Mouse (Mus musculus) lung, postnatal 0 days (tissue): Measurements from ENCODE around the gene Gm28230. TPM values are rescaled to one million over a fixed set of nuclear protein-coding genes. Genes with fewer than 3 reads are reported as not detected.

Experiments
- ATAC-seq: fragments of 200-750 bp; cut with Nextera tagmentation; 2 replicates; pipeline ENCODE4 v1.8.0; 2017; ENCODE audit warnings: moderate library complexity
- DNase-seq: peaks from one replicate; pipeline ENCODE4 v3.0.0-alpha.2; 2016; ENCODE audit warnings: low spot score
- H3K27ac ChIP-seq: fragments of 300-500 bp; sonication (generic); 2 replicates; pipeline ENCODE4 v1.5.1; 2014; ENCODE audit warnings: antibody characterized with exemption, mild to moderate bottlenecking, low read length, mixed read lengths
- H3K27me3 ChIP-seq: fragments of 300-500 bp; sonication (generic); replicated peaks from 2 replicates; pipeline ENCODE4 v1.6.1; 2014; ENCODE audit warnings: low read length, mixed read lengths; ENCODE audit not compliant: insufficient read depth
- H3K36me3 ChIP-seq: fragments of 300-500 bp; sonication (generic); 2 replicates; pipeline ENCODE4 v1.6.1; 2014; ENCODE audit warnings: low read length, mixed read lengths; ENCODE audit not compliant: insufficient read depth
- H3K4me1 ChIP-seq: fragments of 300-500 bp; sonication (generic); 2 replicates; pipeline ENCODE4 v1.6.1; 2014; ENCODE audit warnings: antibody characterized with exemption, low read depth, low read length, mixed read lengths; ENCODE audit not compliant: insufficient read depth
- H3K4me2 ChIP-seq: fragments of 300-500 bp; sonication (generic); replicated peaks from 2 replicates; pipeline ENCODE4 v1.6.1; 2014; ENCODE audit warnings: low read depth, mild to moderate bottlenecking, low read length, moderate library complexity, mixed read lengths
- H3K4me3 ChIP-seq: fragments of 300-500 bp; sonication (generic); 2 replicates; pipeline ENCODE4 v1.5.1; 2014; ENCODE audit warnings: low read depth, low read length
- H3K9ac ChIP-seq: fragments of 300-500 bp; sonication (generic); replicated peaks from 2 replicates; pipeline ENCODE4 v1.6.1; 2014; ENCODE audit warnings: low read depth, mild to moderate bottlenecking
- H3K9me3 ChIP-seq: fragments of 300-500 bp; sonication (generic); 2 replicates; pipeline ENCODE4 v1.6.1; 2016; ENCODE audit warnings: low read length, mixed read lengths
- CTCF ChIP-seq: IDR thresholded peaks from 2 replicates; pipeline ENCODE4 v1.5.1; 2016; ENCODE audit warnings: antibody characterized with exemption, mild to moderate bottlenecking
- EP300 ChIP-seq: IDR thresholded peaks from 2 replicates; pipeline ENCODE4 v1.6.1; 2016; ENCODE audit warnings: antibody characterized with exemption, mild to moderate bottlenecking, control low read depth
- WGBS: fragments of 180-500 bp; shearing (Covaris S2); extraction: QIAGEN DNeasy Blood & Tissue Kit; methylation state at CpG from one replicate; pipeline ENCODE4 v1.1.7; 2014; 5-methylcytosine and 5-hydroxymethylcytosine counted together
- polyA plus RNA-seq: library from polyadenylated mRNA; unstranded; fragments of >200 nt; fragmentation: Nextera tagmentation; extraction: Ambion mirVana; gene quantifications from 2 replicates; pipeline ENCODE4 v1.2.1, GENCODE M21; 2015

Gm28230 gene
- polyA plus RNA-seq, 1 experiment from 2014 or later, result not detected

- peaks cover 11% of the 10 kb centered on the region; the same call in 1 of the 2 replicates for H3K4me1 ChIP-seq
- no peak overlapping the region for H3K9ac ChIP-seq
- TF ChIP-seq EP300, result no peak
- TF ChIP-seq CTCF, result no peak
- no peaks in the 10 kb centered on the region for H3K36me3 ChIP-seq
- WGBS, result 38% methylated on average over 5 of the region's 5 CpGs
- no peak overlapping the region for H3K27ac ChIP-seq
- no peaks in the 10 kb centered on the region for H3K9me3 ChIP-seq
- no peak overlapping the region for H3K4me2 ChIP-seq
- no peak for ATAC-seq
- DNase-seq, result no peak
- no peak overlapping the region for H3K4me3 ChIP-seq
- H3K27me3 ChIP-seq, result peaks cover 94% of the 10 kb centered on the region
Measured at GRCm38 (mm10) chr2:74750731-74751250, 24.3 kb downstream of the Gm28230 start.

- 81% methylated on average over 1 of the region's 1 CpGs for WGBS
- H3K9ac ChIP-seq, result no peak overlapping the region
- no peak overlapping the region for H3K27ac ChIP-seq
- ATAC-seq (no peak), DNase-seq (no peak)
- H3K4me3 ChIP-seq, result no peak overlapping the region
- H3K9me3 ChIP-seq, result no peaks in the 10 kb centered on the region
- no peaks in the 10 kb centered on the region for H3K36me3 ChIP-seq
- H3K27me3 ChIP-seq, result peaks cover 89% of the 10 kb centered on the region
- H3K4me2 ChIP-seq, result no peak overlapping the region
- peaks cover 11% of the 10 kb centered on the region; the same call in 1 of the 2 replicates for H3K4me1 ChIP-seq
- TF ChIP-seq EP300 (no peak), CTCF (no peak)
Measured at GRCm38 (mm10) chr2:74751861-74752260, 25.3 kb downstream of the Gm28230 start.

- 5% methylated on average over 43 of the region's 45 CpGs for WGBS
- Histone ChIP-seq H3K4me1 (peaks cover 11% of the 10 kb centered on the region; the same call in 1 of the 2 replicates), H3K27ac (no peak overlapping the region), H3K4me3 (peak overlapping the region; percentile 24; the same call in 1 of the 2 replicates), H3K36me3 (no peaks in the 10 kb centered on the region), H3K9ac (no peak overlapping the region), H3K9me3 (no peaks in the 10 kb centered on the region), H3K4me2 (peak overlapping the region; percentile 30; the same call in 1 of the 2 replicates), H3K27me3 (peaks cover 89% of the 10 kb centered on the region)
- no peak for DNase-seq
- no peak for TF ChIP-seq CTCF
- no peak for ATAC-seq
Measured at GRCm38 (mm10) chr2:74752431-74753174, 26.1 kb downstream of the Gm28230 start.

- peak overlapping the region; percentile 30; the same call in 1 of the 2 replicates for H3K4me2 ChIP-seq
- H3K27me3 ChIP-seq, result peaks cover 89% of the 10 kb centered on the region
- H3K27ac ChIP-seq, result no peak overlapping the region
- no peaks in the 10 kb centered on the region for H3K9me3 ChIP-seq
- DNase-seq (no peak), ATAC-seq (no peak)
- no peaks in the 10 kb centered on the region for H3K36me3 ChIP-seq
- H3K4me3 ChIP-seq, result peak overlapping the region; percentile 24; the same call in 1 of the 2 replicates
- TF ChIP-seq CTCF, result no peak
- TF ChIP-seq EP300, result no peak
- peaks cover 11% of the 10 kb centered on the region; the same call in 1 of the 2 replicates for H3K4me1 ChIP-seq
- 5% methylated on average over 23 of the region's 25 CpGs for WGBS
- H3K9ac ChIP-seq, result no peak overlapping the region
Measured at GRCm38 (mm10) chr2:74753175-74753523, 26.6 kb downstream of the Gm28230 start.

- Histone ChIP-seq H3K27ac (no peak overlapping the region), H3K27me3 (peaks cover 87% of the 10 kb centered on the region), H3K9me3 (no peaks in the 10 kb centered on the region), H3K36me3 (no peaks in the 10 kb centered on the region), H3K4me3 (no peak overlapping the region), H3K4me2 (no peak overlapping the region), H3K4me1 (peaks cover 11% of the 10 kb centered on the region; the same call in 1 of the 2 replicates), H3K9ac (no peak overlapping the region)
- TF ChIP-seq CTCF, result no peak
- no peak for TF ChIP-seq EP300
- DNase-seq (no peak), ATAC-seq (no peak)
- 37% methylated on average over 5 of the region's 5 CpGs for WGBS
Measured at GRCm38 (mm10) chr2:74753711-74754110, 27.2 kb downstream of the Gm28230 start.

GRCm38 (mm10) chr2:74760146-74760545 lies 33.6 kb downstream of the Gm28230 start:
- H3K36me3 ChIP-seq, result no peaks in the 10 kb centered on the region
- TF ChIP-seq CTCF (no peak), EP300 (no peak)
- 0% methylated on average over 1 of the region's 1 CpGs for WGBS
- H3K4me1 ChIP-seq, result peaks cover 9% of the 10 kb centered on the region; the same call in 1 of the 2 replicates
- no peaks in the 10 kb centered on the region for H3K9me3 ChIP-seq
- no peak overlapping the region for H3K9ac ChIP-seq
- DNase-seq (no peak), ATAC-seq (no peak)
- peaks cover 69% of the 10 kb centered on the region for H3K27me3 ChIP-seq
- H3K4me2 ChIP-seq, result no peak overlapping the region
- no peak overlapping the region for H3K27ac ChIP-seq
- H3K4me3 ChIP-seq, result no peak overlapping the region
